Mouse (Mus musculus): ENCODE measurements at regions not wholly inside any gene's neighbourhood (a gene's known extent, or its start where the extent isn't known, plus 50 kb on each side); places are given as distances from the start of the nearest gene placed in this dataset.

DNA sequence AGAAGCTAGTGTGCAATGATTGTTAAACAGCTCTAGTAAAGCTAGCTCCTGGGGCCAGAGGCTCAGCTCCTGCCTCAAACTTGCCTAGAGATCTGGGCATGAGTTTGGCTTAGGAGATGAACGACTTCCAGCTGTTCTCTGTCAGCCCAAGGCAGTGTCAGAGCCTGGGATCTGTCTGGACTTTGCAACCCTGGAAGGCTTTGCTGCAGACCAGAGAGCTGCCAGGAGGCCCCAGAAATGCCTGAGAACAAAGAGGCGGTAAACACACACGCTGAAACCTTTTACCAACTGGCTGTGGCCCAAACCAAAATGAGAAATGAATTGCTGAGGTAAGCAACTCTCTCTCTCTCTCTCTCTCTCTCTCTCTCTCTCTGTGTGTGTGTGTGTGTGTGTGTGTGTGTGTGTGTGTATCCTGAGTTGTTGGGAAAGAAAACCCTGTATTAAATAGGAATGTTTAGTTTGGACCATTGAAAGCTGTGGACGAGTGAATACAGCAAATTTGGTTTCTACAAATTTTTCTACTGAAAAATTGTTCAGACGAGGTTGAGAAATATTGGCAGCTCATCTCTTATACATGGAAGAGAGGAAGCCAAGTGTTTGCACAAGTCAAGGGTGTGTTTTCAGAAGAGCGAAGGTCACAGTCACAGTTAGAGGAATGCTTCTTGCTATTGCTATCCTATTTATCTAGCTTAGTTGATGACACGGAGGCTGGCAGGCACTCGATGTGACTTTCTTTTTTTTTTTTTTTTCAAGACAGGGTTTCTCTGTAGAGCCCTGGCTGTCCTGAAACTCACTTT is 125.1 kb upstream of the Serp2 start:
- DNase-seq (ENCODE audit: extremely low read depth, low read depth) = no peak

GRCm38 (mm10) chr14:76678512-76679134 is 121.9 kb upstream of the Serp2 start:
- DNase-seq (ENCODE audit: extremely low read depth, low read depth) = no peak

GRCm38 (mm10) chr14:76674949-76675348 is 118.3 kb upstream of the Serp2 start:
- DNase-seq (ENCODE audit: extremely low read depth, low read depth) = no peak

DNA sequence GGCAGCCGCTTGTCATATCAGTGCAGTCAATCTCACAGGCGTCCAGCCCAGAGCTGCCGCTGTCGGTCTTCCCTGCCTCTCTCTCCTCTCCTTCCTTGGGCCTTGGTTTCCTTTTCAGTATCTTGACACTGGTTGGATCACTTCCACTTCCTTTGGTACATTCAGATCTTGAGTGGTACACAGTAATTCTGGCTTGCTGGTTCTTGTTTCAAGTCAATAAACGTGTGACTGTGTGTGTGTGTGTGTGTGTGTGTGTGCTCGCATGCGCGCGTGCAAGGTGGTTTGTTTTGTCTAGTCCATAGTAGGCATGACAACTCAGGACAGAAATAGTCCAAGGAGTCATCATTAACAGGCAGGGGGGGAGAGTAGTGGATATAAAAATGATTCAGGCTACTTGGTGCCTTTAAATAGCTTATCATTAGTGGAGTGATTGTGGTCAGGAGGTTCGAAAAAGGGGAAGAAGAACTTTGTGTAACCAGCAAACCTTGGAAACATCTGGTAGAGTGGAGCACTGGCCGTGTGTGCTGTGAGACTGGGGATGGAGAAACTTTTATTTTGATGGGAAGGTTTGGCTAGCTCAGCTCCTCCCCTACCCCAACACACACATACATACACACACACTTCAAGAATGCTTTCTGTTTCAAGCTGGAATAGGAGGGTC is 117.1 kb upstream of the Serp2 start:
- peak; percentile 92 for DNase-seq (ENCODE audit: extremely low read depth, low read depth)

DNA sequence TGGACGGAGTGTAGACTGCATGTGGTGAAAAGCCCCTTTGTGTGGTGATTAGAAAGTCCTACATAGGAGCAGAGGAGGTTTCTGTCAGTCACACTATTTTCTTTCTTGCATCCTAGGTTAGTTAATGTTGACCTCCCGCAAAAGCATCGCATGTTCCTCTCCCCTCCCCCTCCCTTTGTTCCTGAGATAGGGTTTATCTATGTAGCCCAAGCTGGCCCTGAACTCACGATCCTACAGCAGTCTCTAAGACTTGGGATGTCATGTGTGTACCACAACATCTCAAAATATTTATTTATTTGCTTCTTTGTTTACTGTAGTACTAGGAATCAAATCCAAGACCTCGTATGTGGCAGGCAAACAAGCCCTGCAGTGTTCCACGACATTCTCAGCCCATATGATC is 116.2 kb upstream of the Serp2 start:
- DNase-seq (ENCODE audit: extremely low read depth, low read depth) = no peak

DNA sequence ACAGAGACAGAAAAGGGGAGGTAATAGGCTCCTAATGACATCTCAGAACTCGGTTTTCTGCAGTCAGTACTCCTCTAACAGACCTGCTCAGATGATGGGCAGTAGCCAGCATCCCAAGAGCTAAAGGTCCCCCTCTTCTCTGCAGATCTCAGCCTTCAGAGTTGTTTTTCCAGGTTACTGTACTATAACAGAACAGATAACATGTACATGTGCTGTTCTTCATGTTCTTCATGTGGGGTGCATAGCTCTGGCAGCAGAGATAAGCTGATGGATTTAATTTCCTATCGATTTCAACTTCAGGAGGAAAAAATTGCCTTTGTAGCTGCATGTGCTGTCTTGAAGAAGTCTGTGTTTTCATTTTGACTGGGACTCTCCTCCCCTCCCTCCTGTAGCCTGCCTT is 115.8 kb upstream of the Serp2 start:
- no peak for DNase-seq (ENCODE audit: extremely low read depth, low read depth)

DNA sequence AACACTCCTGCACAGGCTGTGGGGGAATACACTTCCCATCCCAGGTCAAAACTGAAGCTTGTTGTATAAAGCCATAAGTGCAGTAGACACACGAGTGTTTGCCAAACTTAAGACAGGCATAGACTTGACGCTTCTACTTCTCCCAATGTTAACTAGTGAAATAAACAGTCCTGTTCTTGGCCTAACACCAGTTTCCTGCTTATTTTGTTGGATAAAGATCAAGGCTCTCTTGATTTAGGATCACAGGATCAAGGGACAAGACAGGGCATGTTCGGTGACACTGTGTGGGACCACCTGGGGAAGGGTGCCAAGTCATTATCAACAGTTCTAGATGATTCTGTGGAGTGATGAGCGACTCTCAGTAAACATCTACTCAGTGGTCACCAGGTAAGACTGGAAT is 114.3 kb upstream of the Serp2 start:
- no peak for DNase-seq (ENCODE audit: extremely low read depth, low read depth)

GRCm38 (mm10) chr14:76665754-76666371 is 109.2 kb upstream of the Serp2 start:
- no peak for DNase-seq (ENCODE audit: extremely low read depth, low read depth)

DNA sequence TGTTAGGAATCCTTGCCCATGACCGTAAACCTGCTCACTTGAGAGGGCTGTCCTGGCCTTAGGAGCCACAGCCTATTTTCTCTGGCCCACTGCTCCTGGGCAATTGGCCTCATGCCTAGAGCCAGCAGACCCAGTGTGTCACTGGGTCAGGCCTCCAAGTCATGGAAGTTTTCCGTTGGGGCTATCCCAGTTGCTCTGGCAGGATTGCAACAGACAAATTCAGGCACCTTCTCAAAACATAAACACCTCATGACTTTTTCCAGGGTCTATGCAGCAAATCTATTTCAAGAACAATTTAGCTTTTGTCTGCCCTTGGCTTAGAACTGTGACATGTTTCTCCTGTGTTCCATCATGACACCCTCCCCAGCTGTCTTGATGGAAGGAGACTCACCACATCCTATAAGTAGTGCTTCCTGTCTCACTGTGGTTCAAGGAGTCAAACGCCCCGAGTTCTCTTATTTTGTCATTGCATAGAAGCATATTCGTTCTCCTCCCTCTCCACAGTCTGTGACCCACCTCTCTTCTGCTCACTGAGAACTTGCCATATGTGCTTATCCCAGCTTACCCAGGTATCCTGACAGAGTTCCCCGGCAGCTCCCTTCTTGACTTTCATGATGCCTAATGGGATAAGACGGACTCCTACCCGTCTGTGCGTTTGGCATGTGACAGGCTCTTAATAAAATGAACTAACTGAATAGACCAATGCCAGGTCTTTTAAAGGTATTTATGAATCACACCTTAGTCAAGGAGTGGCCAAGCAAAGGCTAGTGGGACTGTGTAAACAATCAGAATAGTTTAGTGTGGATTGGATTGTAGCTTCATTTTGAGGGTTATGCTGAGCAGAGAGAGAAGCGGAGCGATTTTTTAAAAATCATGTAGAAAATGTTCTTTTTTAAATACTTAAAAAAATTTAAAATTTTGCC is 108.2 kb upstream of the Serp2 start:
- DNase-seq (ENCODE audit: extremely low read depth, low read depth) = no peak

DNA sequence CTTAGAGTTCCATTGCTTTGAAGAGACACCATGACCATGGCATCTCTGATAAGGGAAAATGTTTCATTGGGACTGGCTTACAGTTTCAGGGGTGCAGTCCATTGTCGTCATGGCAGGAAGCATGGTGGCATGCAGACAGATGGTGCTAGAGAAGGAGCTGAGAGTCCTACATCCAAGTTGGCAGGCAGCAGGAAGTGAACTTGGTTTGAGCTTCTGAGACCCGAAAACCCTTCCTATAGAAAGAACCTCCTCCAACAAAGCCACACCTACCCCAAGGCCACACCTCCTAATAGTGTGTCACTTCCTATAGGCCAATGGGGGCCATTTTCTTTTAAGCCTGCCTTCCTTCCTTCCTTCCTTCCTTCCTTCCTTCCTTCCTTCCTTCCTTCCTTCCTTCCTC is 107.1 kb upstream of the Serp2 start:
- DNase-seq (ENCODE audit: extremely low read depth, low read depth) = no peak

DNA sequence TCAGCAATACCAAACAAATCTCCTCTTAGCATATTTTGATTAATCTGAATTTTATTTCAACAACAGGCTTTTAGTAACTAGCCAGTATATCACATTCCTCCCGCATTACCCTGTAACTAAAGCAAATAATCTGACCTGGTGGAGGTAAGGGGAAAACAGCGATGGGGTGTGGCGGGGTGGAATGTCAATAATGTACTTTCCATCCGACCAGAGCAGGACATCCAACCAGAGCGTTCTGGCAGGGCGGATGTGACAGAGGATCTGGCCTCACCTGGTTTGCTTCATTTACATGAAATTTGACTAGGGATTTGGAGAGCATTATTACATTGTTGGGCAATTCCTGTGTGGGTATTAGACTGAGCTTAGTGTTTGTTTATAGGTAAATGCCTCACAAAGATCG is 106.2 kb upstream of the Serp2 start:
- no peak for DNase-seq (ENCODE audit: extremely low read depth, low read depth)

DNA sequence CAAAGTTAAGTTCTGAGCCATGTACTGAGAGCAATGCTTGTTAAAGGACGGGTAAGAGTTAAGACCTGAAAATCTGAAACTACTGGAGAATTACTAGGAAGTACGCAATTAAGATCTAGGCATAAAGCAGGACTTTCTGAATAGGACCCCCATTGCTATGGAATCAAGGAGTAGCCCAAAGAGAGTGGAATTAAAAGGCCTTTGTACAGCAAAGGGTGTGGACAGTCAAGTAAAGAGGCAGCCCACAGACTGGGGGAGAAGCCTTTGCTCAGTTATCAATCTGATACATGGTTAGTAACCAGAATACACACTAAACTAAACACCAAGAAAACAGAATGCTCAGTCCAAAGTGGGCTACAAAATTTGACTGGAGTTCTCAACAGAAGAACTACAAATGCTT is 104.2 kb upstream of the Serp2 start:
- DNase-seq (ENCODE audit: extremely low read depth, low read depth) = no peak

- DNase-seq (ENCODE audit: extremely low read depth, low read depth) = no peak
Observed at GRCm38 (mm10) chr14:76658952-76659502, 102.3 kb upstream of the Serp2 start.

DNA sequence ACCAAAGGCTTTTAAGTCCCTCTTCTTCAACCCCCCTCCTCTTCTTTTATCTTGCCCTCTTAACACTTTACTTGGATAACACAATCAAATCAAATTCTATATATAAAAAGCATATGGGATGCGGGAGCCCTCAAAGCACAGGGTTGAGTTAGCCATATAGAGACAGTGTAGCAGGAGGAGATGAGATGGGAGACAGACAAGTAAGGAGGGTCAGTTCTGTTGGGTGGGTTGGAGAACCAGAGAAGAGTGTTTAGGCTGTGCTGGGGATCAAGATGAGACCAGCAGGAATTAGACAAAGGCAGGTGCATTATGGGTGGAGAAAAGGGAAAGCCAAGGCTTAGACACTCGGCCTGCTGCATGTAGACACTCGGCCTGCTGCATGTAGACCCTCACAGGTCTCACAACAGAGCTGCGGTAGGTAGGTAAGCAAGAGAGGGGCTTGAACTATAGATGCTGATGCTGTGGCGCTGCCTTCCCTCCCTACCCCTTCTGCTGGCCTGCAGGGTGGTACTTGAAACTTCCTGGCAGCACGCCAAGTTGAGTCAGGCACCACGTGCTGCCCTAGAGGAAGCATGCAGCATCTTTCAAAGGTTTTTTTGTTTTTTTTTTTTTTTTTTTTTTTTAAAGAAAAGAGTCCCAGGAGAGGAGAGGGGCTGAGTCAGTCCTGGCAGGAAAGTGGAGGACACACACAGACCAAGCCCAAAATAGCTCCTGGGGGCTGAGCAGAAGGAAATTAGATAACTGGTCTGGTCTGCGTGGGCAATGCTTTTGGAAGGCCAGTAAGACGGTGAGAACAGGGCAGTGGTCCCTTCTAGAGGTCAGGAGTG is 101.3 kb upstream of the Serp2 start:
- no peak for DNase-seq (ENCODE audit: extremely low read depth, low read depth)

DNA sequence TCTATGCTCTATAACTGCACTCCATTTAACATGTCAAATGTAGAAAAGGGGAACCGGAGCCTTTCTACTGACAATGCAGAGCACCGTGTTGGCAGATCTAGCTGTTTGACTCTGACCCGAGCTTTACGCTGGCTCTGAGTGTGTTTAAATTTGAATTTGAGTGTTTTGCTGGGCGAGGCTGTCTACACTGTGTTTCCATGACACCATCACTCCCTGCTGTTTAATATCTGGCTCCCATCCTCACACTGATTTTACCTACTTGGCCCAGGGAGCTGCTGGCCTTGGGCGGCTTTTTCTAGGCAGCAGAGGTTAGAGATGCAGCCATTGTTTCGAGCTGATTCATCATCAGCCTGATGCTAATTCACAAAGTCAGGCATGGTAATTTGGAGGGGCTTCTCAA is 100.7 kb upstream of the Serp2 start:
- DNase-seq (ENCODE audit: extremely low read depth, low read depth) = no peak

DNA sequence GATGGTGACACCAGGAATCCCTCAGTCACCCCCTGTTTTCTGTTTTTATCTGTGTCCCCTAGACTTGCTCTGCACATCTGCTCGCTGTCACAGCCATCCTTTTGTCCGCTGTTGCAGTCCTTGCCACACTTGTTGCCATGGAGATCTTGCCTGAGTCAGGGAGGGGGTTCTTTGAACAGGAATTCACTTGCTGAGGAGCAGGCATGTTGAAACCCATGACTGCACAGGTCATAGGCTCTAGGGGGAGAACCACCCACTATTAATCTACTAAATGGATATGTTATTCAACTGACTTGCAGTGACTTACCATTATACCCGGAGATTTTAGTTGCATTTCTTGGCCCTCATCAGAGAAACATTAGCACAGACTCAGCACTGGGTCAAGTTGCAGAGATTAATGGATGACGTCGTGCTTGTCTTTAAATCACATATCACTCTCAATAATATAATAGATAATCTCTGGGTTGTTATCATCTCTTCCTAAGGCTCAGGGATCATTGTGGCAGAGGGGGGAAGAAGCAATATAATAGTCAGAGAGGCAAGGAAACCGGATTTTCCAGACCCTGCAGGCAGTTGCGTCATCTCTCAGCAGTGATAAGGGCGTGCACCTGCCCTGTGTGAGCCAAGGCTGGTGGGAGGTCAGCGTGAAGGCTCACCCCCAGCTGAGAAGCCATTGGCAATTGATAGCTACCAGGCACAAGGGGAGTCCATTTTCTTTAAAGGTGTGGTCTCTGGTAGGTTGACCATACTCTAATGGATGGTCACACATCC is 95.9 kb upstream of the Serp2 start:
- DNase-seq (ENCODE audit: extremely low read depth, low read depth) = no peak

- no peak for DNase-seq (ENCODE audit: extremely low read depth, low read depth)
Observed at GRCm38 (mm10) chr14:76651096-76651495, 94.4 kb upstream of the Serp2 start.

GRCm38 (mm10) chr14:76649927-76650326 is 93.2 kb upstream of the Serp2 start:
- DNase-seq (ENCODE audit: extremely low read depth, low read depth) = no peak

DNA sequence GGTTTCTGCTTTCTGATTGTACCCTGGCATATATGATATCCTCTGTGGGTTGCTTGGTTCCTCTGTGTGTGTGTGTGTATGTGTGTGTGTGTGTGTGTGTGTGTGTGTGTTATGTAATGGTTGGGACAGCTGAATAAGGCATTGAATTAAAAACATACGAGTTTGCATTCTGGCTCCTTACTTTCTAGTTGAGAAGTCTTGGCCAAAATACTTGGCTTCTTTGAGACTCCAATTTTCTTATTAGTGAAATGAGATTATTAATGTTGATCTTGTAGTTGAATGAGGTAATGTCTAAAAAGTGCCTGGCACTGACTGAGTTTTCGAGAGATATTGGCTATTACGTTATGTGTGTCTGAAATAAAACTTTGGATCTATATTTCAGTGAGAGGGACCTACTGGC is 88.0 kb upstream of the Serp2 start:
- no peak for DNase-seq (ENCODE audit: extremely low read depth, low read depth)
